Mouse (Mus musculus) ovary, postnatal 36 days (tissue): ENCODE data around the gene Cpn2.

ENCODE experiments used
- DNase-seq: peaks from one replicate; pipeline ENCODE4 v3.0.0; 2022; ENCODE audit warnings: low spot score, mixed read lengths

The Cpn2 gene

GRCm38 (mm10) chr16:30267359-30267758 is at the start of gene Cpn2:
TSS of gene Cpn2 (minus strand) at chr16:30267499.
- DNase-seq: no peak

- no peak for DNase-seq
These were observed 46.9 kb upstream of the Cpn2 start for GRCm38 (mm10) chr16:30314236-30314635.

- DNase-seq: no peak
These were observed 43.3 kb upstream of the Cpn2 start, which contains the start of gene Gp5 for GRCm38 (mm10) chr16:30310647-30311046. TSS of gene Gp5 (minus strand) at chr16:30310779.

GRCm38 (mm10) chr16:30310171-30310515 is 42.8 kb upstream of the Cpn2 start:
- no peak for DNase-seq

GRCm38 (mm10) chr16:30309395-30310170 is 42.3 kb upstream of the Cpn2 start:
- DNase-seq: no peak

- DNase-seq: peak; percentile 35
These were observed 41.5 kb upstream of the Cpn2 start for GRCm38 (mm10) chr16:30308616-30309394.

- DNase-seq: peak; percentile 14
These were observed 40.8 kb upstream of the Cpn2 start for GRCm38 (mm10) chr16:30307961-30308615.

- DNase-seq: no peak
These were observed 40.0 kb upstream of the Cpn2 start for GRCm38 (mm10) chr16:30307306-30307705.

- DNase-seq: no peak
These were observed 38.8 kb upstream of the Cpn2 start for GRCm38 (mm10) chr16:30306102-30306501.

GRCm38 (mm10) chr16:30304236-30304635 is 36.9 kb upstream of the Cpn2 start:
- DNase-seq: no peak

- no peak for DNase-seq
These were observed 36.1 kb upstream of the Cpn2 start for GRCm38 (mm10) chr16:30303411-30303810.

- DNase-seq: no peak
These were observed 35.4 kb upstream of the Cpn2 start for GRCm38 (mm10) chr16:30302686-30303085.

GRCm38 (mm10) chr16:30299711-30300277 is 32.5 kb upstream of the Cpn2 start:
- no peak for DNase-seq

GRCm38 (mm10) chr16:30297450-30297849 is 30.2 kb upstream of the Cpn2 start:
- DNase-seq: no peak

GRCm38 (mm10) chr16:30296601-30297275 is 29.4 kb upstream of the Cpn2 start:
- DNase-seq: no peak

GRCm38 (mm10) chr16:30295106-30295505 is 27.8 kb upstream of the Cpn2 start:
- no peak for DNase-seq

GRCm38 (mm10) chr16:30290436-30290835 is 23.1 kb upstream of the Cpn2 start:
- DNase-seq: no peak

- no peak for DNase-seq
These were observed 18.4 kb upstream of the Cpn2 start for GRCm38 (mm10) chr16:30285701-30286100.

GRCm38 (mm10) chr16:30283743-30284337 is 16.5 kb upstream of the Cpn2 start:
- DNase-seq: peak; percentile 24

- no peak for DNase-seq
These were observed 15.7 kb upstream of the Cpn2 start, which contains the start of gene Lrrc15 for GRCm38 (mm10) chr16:30282844-30283495. TSS of gene Lrrc15 (minus strand) at chr16:30283256.
